Mouse (Mus musculus): Measurements from ENCODE around the gene Actn2.

The Actn2 gene

GRCm38 (mm10) chr13:12255911-12256705 is 84.5 kb downstream of the Actn2 start:
- DNase-seq, result no peak

- no peak for DNase-seq
Observed at GRCm38 (mm10) chr13:12250496-12250895, 90.1 kb downstream of the Actn2 start.

GRCm38 (mm10) chr13:12249195-12249898 is 91.2 kb downstream of the Actn2 start:
- peak; percentile 24 for DNase-seq

GRCm38 (mm10) chr13:12245938-12246337 is 94.6 kb downstream of the Actn2 start:
- DNase-seq, result no peak

- DNase-seq, result no peak
Observed at GRCm38 (mm10) chr13:12243991-12244390, 96.6 kb downstream of the Actn2 start.

- DNase-seq, result no peak
Observed at GRCm38 (mm10) chr13:12232141-12232540, 108.4 kb downstream of the Actn2 start.

- DNase-seq, result no peak
Observed at GRCm38 (mm10) chr13:12228248-12228647, 112.3 kb downstream of the Actn2 start.

- peak; percentile 10 for DNase-seq
Observed at GRCm38 (mm10) chr13:12227606-12228005, 113.0 kb downstream of the Actn2 start.
